Mouse (Mus musculus) urinary bladder, postnatal 25 days (tissue): ENCODE results near the gene Phrf1.

ENCODE experiments used
- DNase-seq: peaks from one replicate; pipeline ENCODE4 v3.0.0; 2022; ENCODE audit warnings: low spot score

Phrf1 gene

GRCm38 (mm10) chr7:141292583-141293388 is 64.2 kb downstream of the Phrf1 start:
- no peak for DNase-seq

- DNase-seq = no peak
These were observed 65.4 kb downstream of the Phrf1 start for GRCm38 (mm10) chr7:141293852-141294471.

GRCm38 (mm10) chr7:141294479-141294878 is 65.9 kb downstream of the Phrf1 start:
- no peak for DNase-seq

- DNase-seq = no peak
These were observed 69.5 kb downstream of the Phrf1 start for GRCm38 (mm10) chr7:141297926-141298650.

GRCm38 (mm10) chr7:141299175-141299574 is 70.6 kb downstream of the Phrf1 start:
- no peak for DNase-seq

GRCm38 (mm10) chr7:141301386-141301785 is 72.8 kb downstream of the Phrf1 start:
- DNase-seq = no peak

- no peak for DNase-seq
These were observed 74.2 kb downstream of the Phrf1 start for GRCm38 (mm10) chr7:141302702-141303268.

- no peak for DNase-seq
These were observed 76.0 kb downstream of the Phrf1 start for GRCm38 (mm10) chr7:141304537-141304936.
